Mouse (Mus musculus): ENCODE measurements at regions not wholly inside any gene's neighbourhood (a gene's known extent, or its start where the extent isn't known, plus 50 kb on each side); places are given as distances from the start of the nearest gene placed in this dataset.

GRCm38 (mm10) chr15:94003145-94003544, 407.5 kb upstream of the Prickle1 start:
- WGBS, result 73% methylated on average over 7 of the region's 7 CpGs
- ATAC-seq (ENCODE audit: low FRiP score), result no peak
- H3K36me3 ChIP-seq (ENCODE audit: control insufficient read depth, insufficient read depth, low read length), result no peaks in the 10 kb centered on the region

GRCm38 (mm10) chr15:93994542-93994941, 398.9 kb upstream of the Prickle1 start:
- no peak overlapping the region for H3K4me3 ChIP-seq (ENCODE audit: low read depth, low read length)
- H3K4me1 ChIP-seq (ENCODE audit: control insufficient read depth, insufficient read depth, low read length), result no peaks in the 10 kb centered on the region
- no peak overlapping the region for H3K9ac ChIP-seq (ENCODE audit: low read length)
- H3K27me3 ChIP-seq (ENCODE audit: control insufficient read depth, insufficient read depth, low read length), result no peaks in the 10 kb centered on the region
- no peak for ATAC-seq (ENCODE audit: low FRiP score)
- H3K27ac ChIP-seq (ENCODE audit: low read depth, low read length), result no peak overlapping the region
- 57% methylated on average over 4 of the region's 4 CpGs for WGBS
- DNase-seq (ENCODE audit: low spot score, missing footprints), result no peak
- H3K4me2 ChIP-seq, result no peak overlapping the region
- H3K36me3 ChIP-seq (ENCODE audit: control insufficient read depth, insufficient read depth, low read length), result no peaks in the 10 kb centered on the region
- H3K9me3 ChIP-seq (ENCODE audit: control insufficient read depth, low read length), result no peaks in the 10 kb centered on the region

More at GRCm38 (mm10) chr15:94003145-94003544, 407.5 kb upstream of the Prickle1 start:
- Histone ChIP-seq H3K4me1 (ENCODE audit: control insufficient read depth, insufficient read depth, low read length) (no peaks in the 10 kb centered on the region; the same call in 1 of the 2 replicates), H3K9me3 (ENCODE audit: control insufficient read depth, low read length) (no peaks in the 10 kb centered on the region), H3K4me2 (no peak overlapping the region), H3K4me3 (ENCODE audit: low read depth, low read length) (no peak overlapping the region), H3K9ac (ENCODE audit: low read length) (no peak overlapping the region), H3K27me3 (ENCODE audit: control insufficient read depth, insufficient read depth, low read length) (no peaks in the 10 kb centered on the region), H3K27ac (ENCODE audit: low read depth, low read length) (no peak overlapping the region)
- DNase-seq (ENCODE audit: low spot score, missing footprints), result no peak

GRCm38 (mm10) chr15:93990139-93990538, 394.4 kb upstream of the Prickle1 start:
- WGBS, result 53% methylated on average over 3 of the region's 3 CpGs
- no peak overlapping the region for H3K4me3 ChIP-seq (ENCODE audit: low read depth, low read length)
- no peak for ATAC-seq (ENCODE audit: low FRiP score)
- no peak overlapping the region for H3K27ac ChIP-seq (ENCODE audit: low read depth, low read length)
- DNase-seq (ENCODE audit: low spot score, missing footprints), result no peak
- H3K27me3 ChIP-seq (ENCODE audit: control insufficient read depth, insufficient read depth, low read length), result no peaks in the 10 kb centered on the region
- no peaks in the 10 kb centered on the region for H3K36me3 ChIP-seq (ENCODE audit: control insufficient read depth, insufficient read depth, low read length)
- no peak overlapping the region for H3K4me2 ChIP-seq
- no peaks in the 10 kb centered on the region for H3K4me1 ChIP-seq (ENCODE audit: control insufficient read depth, insufficient read depth, low read length)
- H3K9me3 ChIP-seq (ENCODE audit: control insufficient read depth, low read length), result no peaks in the 10 kb centered on the region
- H3K9ac ChIP-seq (ENCODE audit: low read length), result no peak overlapping the region

DNA sequence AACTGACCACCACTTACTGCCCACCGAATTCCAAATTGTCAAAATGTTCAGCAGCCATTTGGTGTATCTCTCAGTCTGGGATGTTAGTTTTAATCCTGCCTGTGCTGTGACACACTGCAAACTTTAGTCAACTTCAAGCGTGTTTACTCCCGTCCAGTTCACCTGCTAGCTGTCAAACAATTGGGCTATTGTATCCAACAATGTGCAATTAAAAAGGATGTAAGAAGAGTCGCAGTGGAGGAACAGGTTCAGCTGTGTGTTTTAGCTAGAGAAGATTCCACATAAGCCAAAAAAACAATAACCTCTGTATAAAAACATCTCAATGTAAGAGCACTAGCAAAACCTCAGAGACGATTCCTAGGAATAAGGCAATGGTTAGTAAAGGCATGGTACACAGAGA, 392.7 kb upstream of the Prickle1 start:
- no peak for DNase-seq (ENCODE audit: low spot score, missing footprints)
- Histone ChIP-seq H3K9ac (ENCODE audit: low read length) (no peak overlapping the region), H3K9me3 (ENCODE audit: control insufficient read depth, low read length) (no peaks in the 10 kb centered on the region), H3K27me3 (ENCODE audit: control insufficient read depth, insufficient read depth, low read length) (no peaks in the 10 kb centered on the region), H3K4me1 (ENCODE audit: control insufficient read depth, insufficient read depth, low read length) (no peaks in the 10 kb centered on the region), H3K4me3 (ENCODE audit: low read depth, low read length) (no peak overlapping the region), H3K36me3 (ENCODE audit: control insufficient read depth, insufficient read depth, low read length) (no peaks in the 10 kb centered on the region), H3K4me2 (no peak overlapping the region), H3K27ac (ENCODE audit: low read depth, low read length) (no peak overlapping the region)
- ATAC-seq (ENCODE audit: low FRiP score), result no peak
- WGBS, result 84% methylated on average over 5 of the region's 5 CpGs

- Histone ChIP-seq H3K27ac (ENCODE audit: low read depth, low read length) (no peak overlapping the region), H3K4me2 (no peak overlapping the region), H3K4me1 (ENCODE audit: control insufficient read depth, insufficient read depth, low read length) (no peaks in the 10 kb centered on the region), H3K27me3 (ENCODE audit: control insufficient read depth, insufficient read depth, low read length) (no peaks in the 10 kb centered on the region), H3K4me3 (ENCODE audit: low read depth, low read length) (no peak overlapping the region), H3K9ac (ENCODE audit: low read length) (no peak overlapping the region), H3K36me3 (ENCODE audit: control insufficient read depth, insufficient read depth, low read length) (no peaks in the 10 kb centered on the region), H3K9me3 (ENCODE audit: control insufficient read depth, low read length) (no peaks in the 10 kb centered on the region)
- 90% methylated on average over 6 of the region's 6 CpGs for WGBS
- no peak for DNase-seq (ENCODE audit: low spot score, missing footprints)
- ATAC-seq (ENCODE audit: low FRiP score), result no peak
Observed at GRCm38 (mm10) chr15:93986631-93987429, 391.1 kb upstream of the Prickle1 start.

DNA sequence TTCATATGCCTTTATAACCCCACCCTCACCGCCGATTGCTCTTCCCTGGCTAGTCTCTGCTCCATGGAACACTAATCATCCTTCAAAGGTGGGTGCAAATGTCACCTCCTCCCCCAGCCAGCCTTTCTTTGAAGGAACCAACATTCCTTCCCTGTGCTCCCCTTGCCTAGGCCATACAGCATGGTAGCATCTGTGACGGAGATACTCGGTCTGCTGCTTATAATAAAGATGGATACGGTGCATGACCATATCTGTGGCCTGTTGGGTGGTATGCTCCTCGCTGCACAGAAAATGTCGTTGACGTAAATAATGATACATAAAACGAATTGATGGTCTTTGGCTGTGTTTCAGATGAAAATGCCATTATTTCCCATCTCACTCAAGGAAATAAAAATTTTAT, 386.4 kb upstream of the Prickle1 start:
- Histone ChIP-seq H3K9ac (ENCODE audit: low read length) (no peak overlapping the region), H3K4me2 (no peak overlapping the region), H3K9me3 (ENCODE audit: control insufficient read depth, low read length) (no peaks in the 10 kb centered on the region), H3K27ac (ENCODE audit: low read depth, low read length) (no peak overlapping the region), H3K4me1 (ENCODE audit: control insufficient read depth, insufficient read depth, low read length) (no peaks in the 10 kb centered on the region), H3K36me3 (ENCODE audit: control insufficient read depth, insufficient read depth, low read length) (no peaks in the 10 kb centered on the region), H3K4me3 (ENCODE audit: low read depth, low read length) (no peak overlapping the region), H3K27me3 (ENCODE audit: control insufficient read depth, insufficient read depth, low read length) (no peaks in the 10 kb centered on the region)
- no peak for DNase-seq (ENCODE audit: low spot score, missing footprints)
- 90% methylated on average over 9 of the region's 9 CpGs for WGBS
- no peak for ATAC-seq (ENCODE audit: low FRiP score)

DNA sequence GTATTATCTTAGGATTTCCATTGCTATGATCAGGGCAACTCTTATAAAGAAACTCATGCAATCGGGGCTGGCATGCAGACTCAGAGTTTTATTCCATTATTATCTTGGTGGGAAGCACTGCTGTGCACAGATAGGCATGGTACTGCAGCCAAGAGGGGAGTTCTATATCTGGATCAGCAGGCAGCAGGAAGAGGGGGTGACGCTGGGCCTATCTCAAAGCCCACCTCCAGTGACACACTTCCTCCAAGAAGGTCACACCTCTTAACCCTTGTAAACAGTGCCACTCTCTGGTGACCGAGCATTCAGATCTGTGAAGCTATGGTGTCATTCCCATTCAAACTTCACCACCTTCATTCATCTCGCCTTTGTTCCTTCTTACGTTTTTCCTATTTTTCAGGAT, 381.8 kb upstream of the Prickle1 start:
- no peaks in the 10 kb centered on the region for H3K36me3 ChIP-seq (ENCODE audit: control insufficient read depth, insufficient read depth, low read length)
- no peaks in the 10 kb centered on the region for H3K4me1 ChIP-seq (ENCODE audit: control insufficient read depth, insufficient read depth, low read length)
- WGBS, result 75% methylated on average over 5 of the region's 5 CpGs
- H3K4me2 ChIP-seq, result no peak overlapping the region
- no peak overlapping the region for H3K27ac ChIP-seq (ENCODE audit: low read depth, low read length)
- ATAC-seq (ENCODE audit: low FRiP score) (no peak), DNase-seq (ENCODE audit: low spot score, missing footprints) (no peak)
- no peak overlapping the region for H3K9ac ChIP-seq (ENCODE audit: low read length)
- no peaks in the 10 kb centered on the region for H3K27me3 ChIP-seq (ENCODE audit: control insufficient read depth, insufficient read depth, low read length)
- no peak overlapping the region for H3K4me3 ChIP-seq (ENCODE audit: low read depth, low read length)
- no peaks in the 10 kb centered on the region for H3K9me3 ChIP-seq (ENCODE audit: control insufficient read depth, low read length)

GRCm38 (mm10) chr15:93974727-93975126, 379.0 kb upstream of the Prickle1 start:
- Histone ChIP-seq H3K9me3 (ENCODE audit: control insufficient read depth, low read length) (no peaks in the 10 kb centered on the region), H3K4me1 (ENCODE audit: control insufficient read depth, insufficient read depth, low read length) (no peaks in the 10 kb centered on the region), H3K9ac (ENCODE audit: low read length) (no peak overlapping the region), H3K27ac (ENCODE audit: low read depth, low read length) (no peak overlapping the region), H3K36me3 (ENCODE audit: control insufficient read depth, insufficient read depth, low read length) (no peaks in the 10 kb centered on the region), H3K4me2 (no peak overlapping the region), H3K4me3 (ENCODE audit: low read depth, low read length) (no peak overlapping the region), H3K27me3 (ENCODE audit: control insufficient read depth, insufficient read depth, low read length) (no peaks in the 10 kb centered on the region)
- DNase-seq (ENCODE audit: low spot score, missing footprints) (no peak), ATAC-seq (ENCODE audit: low FRiP score) (no peak)
- WGBS, result 84% methylated on average over 7 of the region's 7 CpGs

- 79% methylated on average over 5 of the region's 5 CpGs for WGBS
- no peaks in the 10 kb centered on the region for H3K4me1 ChIP-seq (ENCODE audit: control insufficient read depth, insufficient read depth, low read length)
- H3K27me3 ChIP-seq (ENCODE audit: control insufficient read depth, insufficient read depth, low read length), result no peaks in the 10 kb centered on the region
- H3K36me3 ChIP-seq (ENCODE audit: control insufficient read depth, insufficient read depth, low read length), result no peaks in the 10 kb centered on the region
- DNase-seq (ENCODE audit: low spot score, missing footprints), result no peak
- no peak overlapping the region for H3K4me2 ChIP-seq
- no peaks in the 10 kb centered on the region for H3K9me3 ChIP-seq (ENCODE audit: control insufficient read depth, low read length)
- H3K4me3 ChIP-seq (ENCODE audit: low read depth, low read length), result no peak overlapping the region
- no peak overlapping the region for H3K27ac ChIP-seq (ENCODE audit: low read depth, low read length)
- H3K9ac ChIP-seq (ENCODE audit: low read length), result no peak overlapping the region
- no peak for ATAC-seq (ENCODE audit: low FRiP score)
Observed at GRCm38 (mm10) chr15:93972979-93973378, 377.3 kb upstream of the Prickle1 start.

All from midbrain, embryonic 11.5 days (tissue).